Mouse (Mus musculus) urinary bladder, adult 2 months (tissue): ENCODE data around the gene Adgre4. TPM values are rescaled to one million over a fixed set of nuclear protein-coding genes. Genes with fewer than 3 reads are reported as not detected.
"Not testable (repeated sequence)": the region's sequence is repeated elsewhere in the genome, so short reads cannot be mapped to it uniquely, and the experiment has no call there.

Source experiments
- DNase-seq: peaks from one replicate; pipeline ENCODE4 v3.0.0; 2022; ENCODE audit warnings: low spot score
- polyA plus RNA-seq: library from polyadenylated mRNA; depleted of rRNA; stranded (reverse); fragments of >200 nt; gene quantifications from 2 replicates; pipeline ENCODE4 v1.2.3, GENCODE M21; 2012; rRNA removed

Adgre4 gene
- 0.58 and 0.60 TPM in 2 replicates for polyA plus RNA-seq

- DNase-seq, result no peak
Observed at GRCm38 (mm10) chr17:55749786-55750185, at the start of gene Adgre4. TSS of gene Adgre4 (plus strand) at chr17:55749984.

- DNase-seq, result peak; percentile 29
Observed at GRCm38 (mm10) chr17:55702161-55702820, 47.5 kb upstream of the Adgre4 start.

- no peak for DNase-seq
Observed at GRCm38 (mm10) chr17:55702865-55703264, 46.9 kb upstream of the Adgre4 start.

GRCm38 (mm10) chr17:55711984-55712811 is 37.6 kb upstream of the Adgre4 start, which contains the start of gene Pot1b:
TSS of gene Pot1b (minus strand) at chr17:55712628.
- DNase-seq, result peak; percentile 83

- no peak for DNase-seq
Observed at GRCm38 (mm10) chr17:55721270-55721669, 28.5 kb upstream of the Adgre4 start.

GRCm38 (mm10) chr17:55722250-55722649 is 27.5 kb upstream of the Adgre4 start:
- DNase-seq, result no peak

- no peak for DNase-seq
Observed at GRCm38 (mm10) chr17:55726193-55726592, 23.6 kb upstream of the Adgre4 start.

- no peak for DNase-seq
Observed at GRCm38 (mm10) chr17:55736675-55737074, 13.1 kb upstream of the Adgre4 start.

GRCm38 (mm10) chr17:55751170-55751569 is 1.4 kb downstream of the Adgre4 start:
- no peak for DNase-seq

- no peak for DNase-seq
Observed at GRCm38 (mm10) chr17:55813642-55814041, 63.9 kb downstream of the Adgre4 start.

GRCm38 (mm10) chr17:55816853-55817252 is 67.1 kb downstream of the Adgre4 start:
- no peak for DNase-seq

- no peak for DNase-seq
Observed at GRCm38 (mm10) chr17:55821566-55821965, 71.8 kb downstream of the Adgre4 start.

- no peak for DNase-seq
Observed at GRCm38 (mm10) chr17:55843067-55843466, 93.3 kb downstream of the Adgre4 start.

GRCm38 (mm10) chr17:55877184-55877583 is 127.4 kb downstream of the Adgre4 start:
- DNase-seq, result no peak

GRCm38 (mm10) chr17:55878282-55878635 is 128.5 kb downstream of the Adgre4 start:
- DNase-seq, result not testable (repeated sequence)

- DNase-seq, result peak; percentile 70
Observed at GRCm38 (mm10) chr17:55878636-55879369, 129.0 kb downstream of the Adgre4 start, which contains the start of gene Zfp119a. TSS of gene Zfp119a (minus strand) at chr17:55878930.

GRCm38 (mm10) chr17:55883631-55884030 is 133.8 kb downstream of the Adgre4 start:
- DNase-seq, result no peak

- no peak for DNase-seq
Observed at GRCm38 (mm10) chr17:55884912-55885311, 135.1 kb downstream of the Adgre4 start.

- DNase-seq, result not testable (repeated sequence)
Observed at GRCm38 (mm10) chr17:55892406-55892955, 142.7 kb downstream of the Adgre4 start.

- DNase-seq, result no peak
Observed at GRCm38 (mm10) chr17:55903087-55903486, 153.3 kb downstream of the Adgre4 start.
